Mouse (Mus musculus) frontal cortex, postnatal 14 days (tissue): ENCODE results near the gene Dera.

Experiments
- DNase-seq, 2 experiments: peaks; one replicate each; pipeline ENCODE4 v3.0.0; 2022; ENCODE audit warnings: low spot score in 2 of 2

Dera gene

DNA sequence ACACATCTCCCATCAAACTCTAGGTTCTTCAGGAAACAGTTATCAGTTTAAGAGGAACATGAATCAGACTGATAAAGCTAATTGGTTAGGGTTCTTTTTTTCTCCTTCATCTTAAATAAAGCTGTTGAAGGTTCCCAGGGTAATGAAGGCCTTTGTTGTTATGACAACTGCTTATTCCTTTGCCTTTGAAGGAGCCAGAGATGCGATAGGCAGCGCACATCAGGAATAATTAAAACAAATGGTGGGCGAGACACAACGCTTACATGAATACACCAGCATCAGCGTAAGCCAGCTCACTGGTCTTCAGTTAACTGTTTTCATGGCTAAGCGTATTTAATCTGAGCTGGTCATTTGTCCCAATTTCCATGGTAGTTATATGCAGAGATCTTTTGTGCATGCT, 132.9 kb downstream of the Dera start:
- DNase-seq, result no peak

GRCm38 (mm10) chr6:137897671-137898070, 143.3 kb downstream of the Dera start:
- no peak for DNase-seq

- no peak for DNase-seq
Observed at GRCm38 (mm10) chr6:137901255-137901654, 146.9 kb downstream of the Dera start.
